Mouse (Mus musculus): ENCODE results near the gene Atoh7.
A peak's percentile ranks its signal among the peaks of the same experiment; 100 is the strongest.
"Not testable (repeated sequence)": the region's sequence is repeated elsewhere in the genome, so short reads cannot be mapped to it uniquely, and the experiment has no call there.

Gene Atoh7

GRCm38 (mm10) chr10:63099521-63099920, at the start of gene Atoh7:
Gene Atoh7, plus strand, starts transcription at chr10:63099651.
- peak; percentile 30 for DNase-seq (ENCODE audit: low read depth, low spot score)

GRCm38 (mm10) chr10:63051267-63051666, 48.2 kb upstream of the Atoh7 start:
- no peak for DNase-seq (ENCODE audit: low read depth, low spot score)

- DNase-seq (ENCODE audit: low read depth, low spot score): no peak
Observed at GRCm38 (mm10) chr10:63052011-63052410, 47.4 kb upstream of the Atoh7 start.

- no peak for DNase-seq (ENCODE audit: low read depth, low spot score)
Observed at GRCm38 (mm10) chr10:63053007-63053406, 46.4 kb upstream of the Atoh7 start.

GRCm38 (mm10) chr10:63054071-63054470, 45.4 kb upstream of the Atoh7 start:
- not testable (repeated sequence) for DNase-seq (ENCODE audit: low read depth, low spot score)

GRCm38 (mm10) chr10:63054586-63054985, 44.9 kb upstream of the Atoh7 start:
- DNase-seq (ENCODE audit: low read depth, low spot score): no peak

GRCm38 (mm10) chr10:63056966-63057750, 42.3 kb upstream of the Atoh7 start:
- DNase-seq (ENCODE audit: low read depth, low spot score): peak; percentile 23

- DNase-seq (ENCODE audit: low read depth, low spot score): no peak
Observed at GRCm38 (mm10) chr10:63059862-63060261, 39.6 kb upstream of the Atoh7 start, which contains the start of gene Pbld1. Gene Pbld1, plus strand, starts transcription at chr10:63060162.

GRCm38 (mm10) chr10:63060406-63060805, 39.0 kb upstream of the Atoh7 start:
- DNase-seq (ENCODE audit: low read depth, low spot score): no peak

GRCm38 (mm10) chr10:63061266-63061665, 38.2 kb upstream of the Atoh7 start:
- DNase-seq (ENCODE audit: low read depth, low spot score): no peak

GRCm38 (mm10) chr10:63062696-63063095, 36.8 kb upstream of the Atoh7 start:
- DNase-seq (ENCODE audit: low read depth, low spot score): no peak

GRCm38 (mm10) chr10:63063365-63063764, 36.1 kb upstream of the Atoh7 start:
- DNase-seq (ENCODE audit: low read depth, low spot score): no peak

GRCm38 (mm10) chr10:63064516-63064915, 34.9 kb upstream of the Atoh7 start:
- DNase-seq (ENCODE audit: low read depth, low spot score): no peak

- DNase-seq (ENCODE audit: low read depth, low spot score): no peak
Observed at GRCm38 (mm10) chr10:63065561-63065960, 33.9 kb upstream of the Atoh7 start.

- peak; percentile 77 for DNase-seq (ENCODE audit: low read depth, low spot score)
Observed at GRCm38 (mm10) chr10:63065988-63066387, 33.5 kb upstream of the Atoh7 start.

GRCm38 (mm10) chr10:63086304-63086703, 13.1 kb upstream of the Atoh7 start:
- no peak for DNase-seq (ENCODE audit: low read depth, low spot score)

- DNase-seq (ENCODE audit: low read depth, low spot score): no peak
Observed at GRCm38 (mm10) chr10:63089103-63089757, 10.2 kb upstream of the Atoh7 start.

GRCm38 (mm10) chr10:63089758-63090571, 9.5 kb upstream of the Atoh7 start:
- no peak for DNase-seq (ENCODE audit: low read depth, low spot score)

GRCm38 (mm10) chr10:63091915-63092314, 7.5 kb upstream of the Atoh7 start:
- no peak for DNase-seq (ENCODE audit: low read depth, low spot score)

GRCm38 (mm10) chr10:63092616-63093550, 6.6 kb upstream of the Atoh7 start:
- no peak for DNase-seq (ENCODE audit: low read depth, low spot score)

GRCm38 (mm10) chr10:63096757-63097156, 2.7 kb upstream of the Atoh7 start:
- no peak for DNase-seq (ENCODE audit: low read depth, low spot score)

Measured in mesoderm, embryonic 11.5 days (tissue).